In the genomic region with DNA sequence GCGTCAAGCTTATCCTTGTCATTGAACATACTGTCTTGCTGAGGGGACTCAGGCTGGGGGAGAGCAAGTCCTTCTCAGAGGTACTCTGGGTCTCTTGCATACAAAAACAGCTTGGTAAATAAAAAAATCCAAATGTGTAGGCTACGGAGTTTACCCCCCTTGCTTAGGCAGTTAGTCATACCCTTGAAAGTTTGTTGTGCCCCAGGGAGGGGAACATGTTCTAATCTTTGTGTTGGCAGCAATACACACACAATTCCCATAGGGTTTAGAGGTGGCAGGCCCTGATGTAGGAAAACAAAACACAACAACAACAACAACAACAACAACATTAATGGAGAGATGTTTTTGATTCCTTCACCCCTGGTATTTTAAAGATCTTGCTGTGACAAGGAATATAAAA, we compare ENCODE assay signal across 8 mouse cellular contexts. TPM values are rescaled to one million over a fixed set of nuclear protein-coding genes. Genes with fewer than 3 reads are reported as not detected.
DNase-seq lines count a peak whose midpoint lies in the region; ATAC-seq and TF ChIP-seq lines count a peak whose summit lies in the region.

No protein-coding gene starts in this region.

- H3K27ac ChIP-seq in forebrain, embryonic 16.5 days (ENCODE audit: low read length) = no peak overlapping the region
- peak overlapping the region; percentile 98 for H3K27ac ChIP-seq in midbrain, embryonic 10.5 days (replicated peaks)

- DNase-seq in kidney, adult 11 months = peak; percentile 5
- no peak for DNase-seq in kidney, postnatal 36 days
- DNase-seq in G1E (ENCODE audit: low spot score) = no peak
- DNase-seq in midbrain, embryonic 10.5 days (ENCODE audit: low spot score) = no peak
- DNase-seq in yolk sac, embryonic 10.5 days (ENCODE audit: low spot score) = no peak
- no peak for DNase-seq in ovary, postnatal 36 days (ENCODE audit: low spot score)

- no peaks in the 10 kb centered on the region for H3K36me3 ChIP-seq in G1E (replicated peaks)
- H3K36me3 ChIP-seq in forebrain, embryonic 16.5 days (ENCODE audit: control insufficient read depth, insufficient read depth) = no peaks in the 10 kb centered on the region
- no peaks in the 10 kb centered on the region for H3K36me3 ChIP-seq in midbrain, embryonic 10.5 days

- H3K9me3 ChIP-seq in G1E (replicated peaks) = no peaks in the 10 kb centered on the region
- H3K9me3 ChIP-seq in forebrain, embryonic 16.5 days (ENCODE audit: control insufficient read depth, low read length) = no peaks in the 10 kb centered on the region
- H3K9me3 ChIP-seq in midbrain, embryonic 10.5 days (replicated peaks) = no peaks in the 10 kb centered on the region

- H3K4me2 ChIP-seq in forebrain, embryonic 16.5 days (ENCODE audit: low read length) = peak overlapping the region; percentile 84

- H3K4me3 ChIP-seq in G1E (ENCODE audit: low read depth, low read length) = peak overlapping the region; percentile 97
- peak overlapping the region; percentile 93 for H3K4me3 ChIP-seq in forebrain, embryonic 16.5 days (replicated peaks; ENCODE audit: low read length)
- H3K4me3 ChIP-seq in midbrain, embryonic 10.5 days = peak overlapping the region; percentile 97

- no peaks in the 10 kb centered on the region for H3K27me3 ChIP-seq in G1E (ENCODE audit: insufficient read depth, low read length)
- H3K27me3 ChIP-seq in forebrain, embryonic 16.5 days (replicated peaks; ENCODE audit: control insufficient read depth, insufficient read depth, low read length) = no peaks in the 10 kb centered on the region
- no peaks in the 10 kb centered on the region for H3K27me3 ChIP-seq in midbrain, embryonic 10.5 days (ENCODE audit: low read depth, poor library complexity, severe bottlenecking)

- H3K9ac ChIP-seq in forebrain, embryonic 16.5 days (replicated peaks; ENCODE audit: low read depth, low read length) = peak overlapping the region; percentile 86

- ATAC-seq in G1E (ENCODE audit: extremely low read depth, insufficient number of reproducible peaks, low FRiP score, poor library complexity, severe bottlenecking) = no peak
- no peak for ATAC-seq in forebrain, embryonic 16.5 days
- no peak for ATAC-seq in erythroid progenitor cell, adult 5-6 weeks (replicated peaks; ENCODE audit: low FRiP score, poor library complexity, severe bottlenecking)

- TF ChIP-seq CTCF in G1E (IDR thresholded peaks at IDR 0.05; ENCODE audit: low read depth, low read length) = no peak

- WGBS in forebrain, embryonic 16.5 days = 4% methylated on average over 1 of the region's 2 CpGs
- WGBS in midbrain, embryonic 10.5 days = 2% methylated on average over 2 of the region's 2 CpGs

- H3K4me1 ChIP-seq in G1E (ENCODE audit: insufficient read depth, low read depth, low read length) = peaks cover 59% of the 10 kb centered on the region
- H3K4me1 ChIP-seq in forebrain, embryonic 16.5 days (replicated peaks; ENCODE audit: control insufficient read depth, insufficient read depth, low read length) = peaks cover 19% of the 10 kb centered on the region
- peaks cover 47% of the 10 kb centered on the region for H3K4me1 ChIP-seq in midbrain, embryonic 10.5 days

RNA-seq across cellular contexts. Expression of a gene that starts 2.3 kb away (rescaled TPM):
- total RNA-seq in G1E (2014; fragmentation: Nextera tagmentation) (79.9 and 98.3 TPM in 2 replicates), G1E (2017) (40.4 and 40.8 TPM in 2 replicates)
- 13.4 and 24.7 TPM in 2 replicates for polyA plus RNA-seq in G1E (2012)
- 394 and 412 TPM in 2 replicates for polyA plus RNA-seq in forebrain, embryonic 16.5 days (2015; fragmentation: Nextera tagmentation; extraction: Ambion mirVana)
- polyA plus RNA-seq in midbrain, embryonic 10.5 days (2016; fragmentation: Nextera tagmentation; extraction: Ambion mirVana) = 148 and 159 TPM in 2 replicates
- 34.6 and 58.7 TPM in 2 replicates for total RNA-seq in erythroid progenitor cell, adult 5-6 weeks (2015; ENCODE audit: low replicate concordance)
- 37.7 and 57.4 TPM in 2 replicates for total RNA-seq in erythroid progenitor cell, adult 5-6 weeks (2017; ENCODE audit: low replicate concordance)
